Mouse (Mus musculus): Measurements from ENCODE around the gene Cul1. TPM values are rescaled to one million over a fixed set of nuclear protein-coding genes. Genes with fewer than 3 reads are reported as not detected.
A peak's percentile ranks its signal among the peaks of the same experiment; 100 is the strongest.

Gene Cul1
- polyA plus RNA-seq, 1 experiment from 2014 or later, result 141 TPM

DNA sequence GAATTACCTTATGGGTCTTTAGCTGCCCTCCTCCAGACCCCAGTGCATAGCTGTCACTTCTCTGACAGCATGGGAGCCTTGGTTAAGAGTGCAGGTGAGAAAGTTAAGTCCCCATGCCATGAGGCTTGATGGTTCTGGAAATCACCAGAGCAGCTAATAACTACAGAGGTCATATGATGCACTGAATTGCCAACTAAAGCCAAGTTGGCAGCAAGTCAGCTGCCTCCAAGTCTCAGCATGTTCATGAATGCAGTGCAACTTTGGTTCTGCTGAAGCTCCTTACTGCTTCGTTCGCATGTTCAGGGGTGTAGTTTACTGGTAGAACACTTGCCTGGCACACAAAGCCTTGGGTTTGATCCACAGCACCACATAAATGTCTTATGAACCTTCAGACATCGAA, 69.2 kb downstream of the Cul1 start:
- H3K9ac ChIP-seq (replicated peaks; ENCODE audit: low read depth, low read length), result no peak overlapping the region
- H3K4me2 ChIP-seq (replicated peaks; ENCODE audit: low read depth, low read length), result no peak overlapping the region
- H3K4me1 ChIP-seq (ENCODE audit: control insufficient read depth, insufficient read depth, low read length), result no peaks in the 10 kb centered on the region
- no peak for ATAC-seq (ENCODE audit: insufficient number of reproducible peaks, insufficient read depth, low FRiP score, low read depth)
- peaks cover 83% of the 10 kb centered on the region for H3K36me3 ChIP-seq (ENCODE audit: control insufficient read depth, insufficient read depth, low read length)
- H3K4me3 ChIP-seq (ENCODE audit: low read depth, low read length), result no peak overlapping the region
- H3K27ac ChIP-seq (ENCODE audit: low read length), result no peak overlapping the region
- no peaks in the 10 kb centered on the region for H3K27me3 ChIP-seq (ENCODE audit: control insufficient read depth, insufficient read depth, low read length)
- no peaks in the 10 kb centered on the region for H3K9me3 ChIP-seq (ENCODE audit: control insufficient read depth, low read depth, low read length)
- 92% methylated on average over 3 of the region's 3 CpGs for WGBS

DNA sequence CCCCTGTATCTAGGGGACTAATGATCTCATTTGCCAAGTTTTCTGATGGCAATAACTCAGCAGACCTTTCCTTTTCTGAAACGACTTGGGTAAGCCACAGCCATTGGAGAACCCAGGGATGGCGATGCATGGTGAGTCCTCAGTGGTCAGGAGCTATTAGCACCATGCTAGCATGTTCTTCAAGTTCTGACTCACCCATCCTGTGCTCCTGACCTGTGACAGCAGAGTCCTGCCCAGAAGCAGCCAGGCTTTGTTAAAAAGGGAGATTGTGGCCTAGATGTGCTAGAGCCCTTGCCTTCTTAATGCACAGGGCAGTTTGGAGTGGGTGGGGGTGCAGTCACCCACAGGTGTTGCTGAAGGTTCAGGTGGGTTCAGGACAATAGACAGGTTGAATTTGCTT, 71.8 kb downstream of the Cul1 start:
- H3K4me2 ChIP-seq (replicated peaks; ENCODE audit: low read depth, low read length), result no peak overlapping the region
- H3K4me3 ChIP-seq (ENCODE audit: low read depth, low read length), result no peak overlapping the region
- no peaks in the 10 kb centered on the region for H3K9me3 ChIP-seq (ENCODE audit: control insufficient read depth, low read depth, low read length)
- ATAC-seq (ENCODE audit: insufficient number of reproducible peaks, insufficient read depth, low FRiP score, low read depth), result no peak
- 75% methylated on average over 2 of the region's 2 CpGs for WGBS
- no peaks in the 10 kb centered on the region for H3K4me1 ChIP-seq (ENCODE audit: control insufficient read depth, insufficient read depth, low read length)
- H3K27ac ChIP-seq (ENCODE audit: low read length), result no peak overlapping the region
- H3K36me3 ChIP-seq (ENCODE audit: control insufficient read depth, insufficient read depth, low read length), result peaks cover 80% of the 10 kb centered on the region
- no peaks in the 10 kb centered on the region for H3K27me3 ChIP-seq (ENCODE audit: control insufficient read depth, insufficient read depth, low read length)
- H3K9ac ChIP-seq (replicated peaks; ENCODE audit: low read depth, low read length), result no peak overlapping the region

DNA sequence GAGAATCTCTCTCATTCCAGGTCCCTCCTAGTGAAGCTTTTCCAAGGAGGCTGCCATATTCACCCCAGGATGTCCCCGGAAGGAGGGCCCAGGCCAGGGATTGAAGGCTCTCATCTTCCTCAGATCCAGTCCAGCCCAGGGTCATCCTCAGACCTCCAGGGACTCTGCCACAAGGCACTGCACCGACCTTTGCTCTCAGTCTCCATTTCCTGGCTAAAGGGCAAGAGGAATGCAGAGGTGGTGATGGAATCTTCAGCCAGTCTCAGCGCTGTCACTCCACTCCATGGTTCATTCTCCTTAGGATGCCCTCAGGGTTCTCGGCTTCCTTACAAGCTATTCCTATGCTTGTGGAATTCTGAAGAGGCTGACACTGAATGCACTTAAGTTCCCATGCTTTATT, 73.2 kb downstream of the Cul1 start:
- Histone ChIP-seq H3K9me3 (ENCODE audit: control insufficient read depth, low read depth, low read length) (no peaks in the 10 kb centered on the region), H3K9ac (replicated peaks; ENCODE audit: low read depth, low read length) (no peak overlapping the region), H3K4me1 (ENCODE audit: control insufficient read depth, insufficient read depth, low read length) (no peaks in the 10 kb centered on the region), H3K27me3 (ENCODE audit: control insufficient read depth, insufficient read depth, low read length) (no peaks in the 10 kb centered on the region), H3K4me3 (ENCODE audit: low read depth, low read length) (no peak overlapping the region), H3K36me3 (ENCODE audit: control insufficient read depth, insufficient read depth, low read length) (peaks cover 83% of the 10 kb centered on the region), H3K4me2 (replicated peaks; ENCODE audit: low read depth, low read length) (no peak overlapping the region), H3K27ac (ENCODE audit: low read length) (no peak overlapping the region)
- WGBS, result 80% methylated on average over 4 of the region's 4 CpGs
- ATAC-seq (ENCODE audit: insufficient number of reproducible peaks, insufficient read depth, low FRiP score, low read depth), result no peak

GRCm38 (mm10) chr6:47527129-47527528, 73.9 kb downstream of the Cul1 start:
- 0 out of 2 replicates have a peak, but pooled peaks have one; percentile 62 for ATAC-seq (ENCODE audit: insufficient number of reproducible peaks, insufficient read depth, low FRiP score, low read depth)
- Histone ChIP-seq H3K4me2 (replicated peaks; ENCODE audit: low read depth, low read length) (no peak overlapping the region), H3K27me3 (ENCODE audit: control insufficient read depth, insufficient read depth, low read length) (no peaks in the 10 kb centered on the region), H3K9ac (replicated peaks; ENCODE audit: low read depth, low read length) (no peak overlapping the region), H3K4me1 (ENCODE audit: control insufficient read depth, insufficient read depth, low read length) (no peaks in the 10 kb centered on the region), H3K9me3 (ENCODE audit: control insufficient read depth, low read depth, low read length) (no peaks in the 10 kb centered on the region), H3K36me3 (ENCODE audit: control insufficient read depth, insufficient read depth, low read length) (peaks cover 80% of the 10 kb centered on the region), H3K27ac (ENCODE audit: low read length) (no peak overlapping the region), H3K4me3 (ENCODE audit: low read depth, low read length) (no peak overlapping the region)
- 59% methylated on average over 2 of the region's 2 CpGs for WGBS

DNA sequence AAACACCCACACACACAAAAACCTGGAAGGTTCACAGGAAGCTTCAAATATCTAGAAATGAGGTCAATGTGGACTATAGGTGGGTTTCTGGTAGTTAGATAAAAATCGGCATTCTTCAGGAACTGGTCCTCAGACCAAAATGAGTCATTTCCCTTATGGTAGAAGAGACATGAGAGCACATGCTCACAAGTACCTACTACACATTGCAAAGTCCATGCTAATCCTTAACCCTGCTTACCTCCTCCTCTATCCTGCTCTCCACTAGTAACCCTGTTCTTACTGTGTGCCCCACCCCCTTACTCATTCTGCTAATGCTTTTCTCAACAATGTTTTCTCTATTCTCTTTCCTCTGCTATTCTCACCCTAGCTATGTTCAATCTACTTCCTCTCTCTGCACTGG, 74.5 kb downstream of the Cul1 start:
- no peak for ATAC-seq (ENCODE audit: insufficient number of reproducible peaks, insufficient read depth, low FRiP score, low read depth)
- no peak overlapping the region for H3K27ac ChIP-seq (ENCODE audit: low read length)
- H3K4me1 ChIP-seq (ENCODE audit: control insufficient read depth, insufficient read depth, low read length), result no peaks in the 10 kb centered on the region
- H3K27me3 ChIP-seq (ENCODE audit: control insufficient read depth, insufficient read depth, low read length), result no peaks in the 10 kb centered on the region
- H3K9me3 ChIP-seq (ENCODE audit: control insufficient read depth, low read depth, low read length), result no peaks in the 10 kb centered on the region
- WGBS, result 75% methylated on average over 1 of the region's 1 CpGs
- no peak overlapping the region for H3K4me3 ChIP-seq (ENCODE audit: low read depth, low read length)
- H3K4me2 ChIP-seq (replicated peaks; ENCODE audit: low read depth, low read length), result no peak overlapping the region
- H3K9ac ChIP-seq (replicated peaks; ENCODE audit: low read depth, low read length), result no peak overlapping the region
- H3K36me3 ChIP-seq (ENCODE audit: control insufficient read depth, insufficient read depth, low read length), result peaks cover 79% of the 10 kb centered on the region

GRCm38 (mm10) chr6:47532547-47532946, 79.3 kb downstream of the Cul1 start:
- Histone ChIP-seq H3K4me2 (replicated peaks; ENCODE audit: low read depth, low read length) (no peak overlapping the region), H3K27ac (ENCODE audit: low read length) (no peak overlapping the region), H3K9ac (replicated peaks; ENCODE audit: low read depth, low read length) (no peak overlapping the region), H3K36me3 (ENCODE audit: control insufficient read depth, insufficient read depth, low read length) (peaks cover 56% of the 10 kb centered on the region), H3K27me3 (ENCODE audit: control insufficient read depth, insufficient read depth, low read length) (no peaks in the 10 kb centered on the region), H3K9me3 (ENCODE audit: control insufficient read depth, low read depth, low read length) (no peaks in the 10 kb centered on the region), H3K4me3 (ENCODE audit: low read depth, low read length) (no peak overlapping the region), H3K4me1 (ENCODE audit: control insufficient read depth, insufficient read depth, low read length) (no peaks in the 10 kb centered on the region)
- no peak for ATAC-seq (ENCODE audit: insufficient number of reproducible peaks, insufficient read depth, low FRiP score, low read depth)
- 72% methylated on average over 1 of the region's 1 CpGs for WGBS

DNA sequence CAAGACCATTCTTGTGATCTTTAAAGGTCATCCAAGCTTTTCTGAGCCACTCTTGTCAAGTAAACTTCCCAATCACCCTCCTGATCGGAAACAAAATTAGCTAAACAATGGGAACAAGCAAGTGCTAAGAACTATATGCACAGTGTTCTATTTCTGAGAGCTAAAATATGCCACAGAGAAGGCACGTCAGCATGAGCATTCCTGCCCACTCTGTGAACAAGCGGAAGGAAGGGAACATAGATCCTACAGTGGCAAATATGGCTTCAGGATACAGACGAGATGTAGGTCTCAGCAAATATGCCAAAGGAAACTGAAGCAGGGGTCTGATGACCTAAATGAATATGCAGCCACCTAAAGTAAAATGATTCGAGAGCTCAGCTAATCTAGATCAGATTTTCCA, 82.1 kb downstream of the Cul1 start:
- no peak overlapping the region for H3K27ac ChIP-seq (ENCODE audit: low read length)
- no peaks in the 10 kb centered on the region for H3K9me3 ChIP-seq (ENCODE audit: control insufficient read depth, low read depth, low read length)
- peaks cover 43% of the 10 kb centered on the region for H3K36me3 ChIP-seq (ENCODE audit: control insufficient read depth, insufficient read depth, low read length)
- H3K9ac ChIP-seq (replicated peaks; ENCODE audit: low read depth, low read length), result no peak overlapping the region
- no peaks in the 10 kb centered on the region for H3K27me3 ChIP-seq (ENCODE audit: control insufficient read depth, insufficient read depth, low read length)
- 89% methylated on average over 5 of the region's 5 CpGs for WGBS
- H3K4me1 ChIP-seq (ENCODE audit: control insufficient read depth, insufficient read depth, low read length), result no peaks in the 10 kb centered on the region
- no peak overlapping the region for H3K4me2 ChIP-seq (replicated peaks; ENCODE audit: low read depth, low read length)
- no peak overlapping the region for H3K4me3 ChIP-seq (ENCODE audit: low read depth, low read length)
- no peak for ATAC-seq (ENCODE audit: insufficient number of reproducible peaks, insufficient read depth, low FRiP score, low read depth)

DNA sequence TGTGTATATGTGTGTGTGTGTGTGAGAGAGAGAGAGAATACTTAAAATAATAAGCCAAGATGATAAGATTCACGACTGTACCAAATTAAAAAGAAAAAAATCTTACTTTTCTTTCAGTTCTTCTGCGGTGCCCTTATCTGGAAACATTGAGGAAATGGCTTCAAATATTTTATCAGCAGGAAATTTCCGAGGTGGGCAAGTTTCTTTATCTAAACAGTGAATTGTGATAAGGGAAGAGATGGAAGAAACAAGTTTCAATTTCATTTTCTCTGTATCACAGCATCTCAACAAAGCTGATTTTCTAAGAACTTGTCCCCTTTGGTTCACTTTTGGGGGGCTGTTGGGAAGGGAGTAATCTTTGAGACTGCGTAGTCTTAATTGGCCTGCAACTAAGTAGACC, 99.1 kb downstream of the Cul1 start:
- ATAC-seq (ENCODE audit: insufficient number of reproducible peaks, insufficient read depth, low FRiP score, low read depth), result no peak
- H3K4me1 ChIP-seq (ENCODE audit: control insufficient read depth, insufficient read depth, low read length), result no peaks in the 10 kb centered on the region
- no peak overlapping the region for H3K27ac ChIP-seq (ENCODE audit: low read length)
- H3K9ac ChIP-seq (replicated peaks; ENCODE audit: low read depth, low read length), result no peak overlapping the region
- no peaks in the 10 kb centered on the region for H3K9me3 ChIP-seq (ENCODE audit: control insufficient read depth, low read depth, low read length)
- peaks cover 54% of the 10 kb centered on the region for H3K36me3 ChIP-seq (ENCODE audit: control insufficient read depth, insufficient read depth, low read length)
- no peak overlapping the region for H3K4me2 ChIP-seq (replicated peaks; ENCODE audit: low read depth, low read length)
- WGBS, result 77% methylated on average over 4 of the region's 4 CpGs
- no peak overlapping the region for H3K4me3 ChIP-seq (ENCODE audit: low read depth, low read length)
- no peaks in the 10 kb centered on the region for H3K27me3 ChIP-seq (ENCODE audit: control insufficient read depth, insufficient read depth, low read length)

DNA sequence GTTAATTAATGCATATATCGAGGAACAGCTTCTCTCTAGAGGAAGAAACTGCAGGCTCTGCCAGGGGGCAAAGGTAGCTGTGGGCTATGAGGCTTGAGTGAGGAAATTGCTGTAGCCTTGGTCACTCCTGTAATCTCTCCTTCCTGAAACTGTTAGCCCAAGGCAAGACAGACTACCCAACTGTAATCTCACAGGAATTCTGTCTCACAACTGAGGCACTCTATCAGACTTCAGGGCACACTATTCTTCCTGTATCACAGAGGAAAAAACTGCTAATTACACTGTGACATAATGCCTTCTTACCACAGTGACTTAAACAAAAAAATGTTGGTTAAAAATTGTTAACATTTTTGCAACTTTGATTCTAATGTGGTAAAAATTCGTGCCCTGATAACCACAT, 106.1 kb downstream of the Cul1 start:
- Histone ChIP-seq H3K36me3 (ENCODE audit: control insufficient read depth, insufficient read depth, low read length) (peaks cover 29% of the 10 kb centered on the region), H3K9me3 (ENCODE audit: control insufficient read depth, low read depth, low read length) (no peaks in the 10 kb centered on the region), H3K27me3 (ENCODE audit: control insufficient read depth, insufficient read depth, low read length) (no peaks in the 10 kb centered on the region), H3K27ac (ENCODE audit: low read length) (no peak overlapping the region), H3K4me1 (ENCODE audit: control insufficient read depth, insufficient read depth, low read length) (no peaks in the 10 kb centered on the region), H3K9ac (replicated peaks; ENCODE audit: low read depth, low read length) (no peak overlapping the region), H3K4me3 (ENCODE audit: low read depth, low read length) (no peak overlapping the region), H3K4me2 (replicated peaks; ENCODE audit: low read depth, low read length) (no peak overlapping the region)
- WGBS, result 96% methylated on average over 2 of the region's 2 CpGs
- ATAC-seq (ENCODE audit: insufficient number of reproducible peaks, insufficient read depth, low FRiP score, low read depth), result no peak

Data from stomach, embryonic 14.5 days (tissue).